Mouse (Mus musculus): ENCODE measurements around the gene Tssk4. TPM values are rescaled to one million over a fixed set of nuclear protein-coding genes. Genes with fewer than 3 reads are reported as not detected.

Tssk4 gene
- polyA plus RNA-seq, 1 experiment from 2014 or later = 1.6 TPM

DNA sequence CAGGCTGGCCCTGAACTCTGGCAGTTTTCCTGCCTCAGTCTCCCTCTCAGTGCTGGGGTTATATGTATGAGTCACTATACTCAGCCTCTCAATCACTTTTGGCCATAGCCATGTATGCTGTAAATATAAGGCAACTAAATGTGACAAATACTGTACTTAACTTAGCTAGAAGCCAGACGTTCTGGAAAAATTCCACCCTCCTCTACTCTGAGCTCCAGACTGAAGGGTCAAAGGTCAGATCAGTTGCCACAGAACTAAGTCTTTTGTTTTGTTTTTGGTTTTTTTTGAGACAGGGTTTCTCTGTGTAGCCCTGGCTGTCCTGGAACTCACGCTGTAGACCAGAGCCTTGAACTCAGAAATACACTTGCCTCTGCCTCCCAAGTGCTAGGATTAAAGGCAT lies 34.1 kb upstream of the Tssk4 start:
- no peak overlapping the region for H3K27ac ChIP-seq (ENCODE audit: low read length)
- H3K4me2 ChIP-seq (replicated peaks; ENCODE audit: low read depth, low read length) = no peak overlapping the region
- no peaks in the 10 kb centered on the region for H3K27me3 ChIP-seq (ENCODE audit: control insufficient read depth, insufficient read depth, low read length)
- H3K9ac ChIP-seq (replicated peaks; ENCODE audit: low read depth, low read length) = no peak overlapping the region
- H3K4me1 ChIP-seq (ENCODE audit: control insufficient read depth, insufficient read depth, low read length) = no peaks in the 10 kb centered on the region
- no peak for ATAC-seq (ENCODE audit: insufficient number of reproducible peaks, insufficient read depth, low FRiP score, low read depth)
- H3K4me3 ChIP-seq (ENCODE audit: low read depth, low read length) = no peak overlapping the region
- 48% methylated on average over 2 of the region's 2 CpGs for WGBS
- H3K36me3 ChIP-seq (ENCODE audit: control insufficient read depth, insufficient read depth, low read length) = no peaks in the 10 kb centered on the region
- H3K9me3 ChIP-seq (ENCODE audit: control insufficient read depth, low read depth, low read length) = no peaks in the 10 kb centered on the region

GRCm38 (mm10) chr14:55616844-55617243 lies 33.1 kb upstream of the Tssk4 start:
- Histone ChIP-seq H3K27me3 (ENCODE audit: control insufficient read depth, insufficient read depth, low read length) (no peaks in the 10 kb centered on the region), H3K9me3 (ENCODE audit: control insufficient read depth, low read depth, low read length) (no peaks in the 10 kb centered on the region), H3K36me3 (ENCODE audit: control insufficient read depth, insufficient read depth, low read length) (no peaks in the 10 kb centered on the region), H3K4me1 (ENCODE audit: control insufficient read depth, insufficient read depth, low read length) (no peaks in the 10 kb centered on the region), H3K9ac (replicated peaks; ENCODE audit: low read depth, low read length) (no peak overlapping the region), H3K4me3 (ENCODE audit: low read depth, low read length) (no peak overlapping the region), H3K27ac (ENCODE audit: low read length) (no peak overlapping the region), H3K4me2 (replicated peaks; ENCODE audit: low read depth, low read length) (no peak overlapping the region)
- WGBS = 79% methylated on average over 2 of the region's 2 CpGs
- ATAC-seq (ENCODE audit: insufficient number of reproducible peaks, insufficient read depth, low FRiP score, low read depth) = no peak

- peak; percentile 88 for ATAC-seq (ENCODE audit: insufficient number of reproducible peaks, insufficient read depth, low FRiP score, low read depth)
- 23% methylated on average over 21 of the region's 21 CpGs for WGBS
Measured at GRCm38 (mm10) chr14:55617822-55618221, 32.2 kb upstream of the Tssk4 start, which contains the start of gene Rec8. Gene Rec8, plus strand, starts transcription at chr14:55618037.

GRCm38 (mm10) chr14:55618486-55619195 lies 31.3 kb upstream of the Tssk4 start:
- WGBS = 36% methylated on average over 22 of the region's 22 CpGs
- Histone ChIP-seq H3K27ac (ENCODE audit: low read length) (no peak overlapping the region), H3K4me2 (replicated peaks; ENCODE audit: low read depth, low read length) (peak overlapping the region; percentile 39), H3K27me3 (ENCODE audit: control insufficient read depth, insufficient read depth, low read length) (no peaks in the 10 kb centered on the region), H3K9ac (replicated peaks; ENCODE audit: low read depth, low read length) (0 out of 2 replicates have a peak overlapping the region, but pooled peaks have one; percentile 18), H3K9me3 (ENCODE audit: control insufficient read depth, low read depth, low read length) (no peaks in the 10 kb centered on the region), H3K4me3 (ENCODE audit: low read depth, low read length) (peak overlapping the region; percentile 24), H3K4me1 (ENCODE audit: control insufficient read depth, insufficient read depth, low read length) (no peaks in the 10 kb centered on the region), H3K36me3 (ENCODE audit: control insufficient read depth, insufficient read depth, low read length) (no peaks in the 10 kb centered on the region; the same call in 1 of the 2 replicates)
- 0 out of 2 replicates have a peak, but pooled peaks have one; percentile 47 for ATAC-seq (ENCODE audit: insufficient number of reproducible peaks, insufficient read depth, low FRiP score, low read depth)

More at GRCm38 (mm10) chr14:55617822-55618221, 32.2 kb upstream of the Tssk4 start, which contains the start of gene Rec8:
- Histone ChIP-seq H3K4me2 (replicated peaks; ENCODE audit: low read depth, low read length) (peak within 1 kb of the TSS; percentile 39), H3K4me3 (ENCODE audit: low read depth, low read length) (peak within 1 kb of the TSS; percentile 24), H3K36me3 (ENCODE audit: control insufficient read depth, insufficient read depth, low read length) (no peaks in the 10 kb centered on the region; the same call in 1 of the 2 replicates), H3K9ac (replicated peaks; ENCODE audit: low read depth, low read length) (0 out of 2 replicates have a peak within 1 kb of the TSS, but pooled peaks have one; percentile 18), H3K27ac (ENCODE audit: low read length) (no peak within 1 kb of the TSS), H3K4me1 (ENCODE audit: control insufficient read depth, insufficient read depth, low read length) (no peaks in the 10 kb centered on the region), H3K27me3 (ENCODE audit: control insufficient read depth, insufficient read depth, low read length) (no peaks in the 10 kb centered on the region), H3K9me3 (ENCODE audit: control insufficient read depth, low read depth, low read length) (no peaks in the 10 kb centered on the region)

GRCm38 (mm10) chr14:55628077-55628827 lies 21.7 kb upstream of the Tssk4 start:
- 88% methylated on average over 27 of the region's 27 CpGs for WGBS
- no peak for ATAC-seq (ENCODE audit: insufficient number of reproducible peaks, insufficient read depth, low FRiP score, low read depth)
- Histone ChIP-seq H3K4me3 (ENCODE audit: low read depth, low read length) (no peak overlapping the region), H3K4me2 (replicated peaks; ENCODE audit: low read depth, low read length) (no peak overlapping the region), H3K9me3 (ENCODE audit: control insufficient read depth, low read depth, low read length) (no peaks in the 10 kb centered on the region), H3K27me3 (ENCODE audit: control insufficient read depth, insufficient read depth, low read length) (no peaks in the 10 kb centered on the region), H3K4me1 (ENCODE audit: control insufficient read depth, insufficient read depth, low read length) (no peaks in the 10 kb centered on the region), H3K36me3 (ENCODE audit: control insufficient read depth, insufficient read depth, low read length) (peaks cover 71% of the 10 kb centered on the region), H3K27ac (ENCODE audit: low read length) (no peak overlapping the region), H3K9ac (replicated peaks; ENCODE audit: low read depth, low read length) (no peak overlapping the region)

GRCm38 (mm10) chr14:55629312-55629711 lies 20.7 kb upstream of the Tssk4 start:
- Histone ChIP-seq H3K9me3 (ENCODE audit: control insufficient read depth, low read depth, low read length) (no peaks in the 10 kb centered on the region), H3K27ac (ENCODE audit: low read length) (no peak overlapping the region), H3K4me2 (replicated peaks; ENCODE audit: low read depth, low read length) (no peak overlapping the region), H3K36me3 (ENCODE audit: control insufficient read depth, insufficient read depth, low read length) (peaks cover 80% of the 10 kb centered on the region), H3K4me1 (ENCODE audit: control insufficient read depth, insufficient read depth, low read length) (no peaks in the 10 kb centered on the region), H3K27me3 (ENCODE audit: control insufficient read depth, insufficient read depth, low read length) (no peaks in the 10 kb centered on the region), H3K9ac (replicated peaks; ENCODE audit: low read depth, low read length) (no peak overlapping the region), H3K4me3 (ENCODE audit: low read depth, low read length) (no peak overlapping the region)
- 57% methylated on average over 5 of the region's 5 CpGs for WGBS
- no peak for ATAC-seq (ENCODE audit: insufficient number of reproducible peaks, insufficient read depth, low FRiP score, low read depth)

- peak; percentile 53; the same call in 1 of the 2 replicates for ATAC-seq (ENCODE audit: insufficient number of reproducible peaks, insufficient read depth, low FRiP score, low read depth)
- Histone ChIP-seq H3K9ac (replicated peaks; ENCODE audit: low read depth, low read length) (peak overlapping the region; percentile 39), H3K36me3 (ENCODE audit: control insufficient read depth, insufficient read depth, low read length) (peaks cover 76% of the 10 kb centered on the region), H3K4me3 (ENCODE audit: low read depth, low read length) (peak overlapping the region; percentile 58), H3K27ac (ENCODE audit: low read length) (peak overlapping the region; percentile 35; the same call in 1 of the 2 replicates), H3K4me2 (replicated peaks; ENCODE audit: low read depth, low read length) (peak overlapping the region; percentile 90), H3K9me3 (ENCODE audit: control insufficient read depth, low read depth, low read length) (no peaks in the 10 kb centered on the region), H3K27me3 (ENCODE audit: control insufficient read depth, insufficient read depth, low read length) (no peaks in the 10 kb centered on the region), H3K4me1 (ENCODE audit: control insufficient read depth, insufficient read depth, low read length) (peaks cover 5% of the 10 kb centered on the region; the same call in 1 of the 2 replicates)
- 3% methylated on average over 23 of the region's 23 CpGs for WGBS
Measured at GRCm38 (mm10) chr14:55634874-55635522, 15.0 kb upstream of the Tssk4 start.

GRCm38 (mm10) chr14:55635523-55636007 lies 14.4 kb upstream of the Tssk4 start, which contains the start of gene Ipo4:
Gene Ipo4, minus strand, starts transcription at chr14:55635957.
- ATAC-seq (ENCODE audit: insufficient number of reproducible peaks, insufficient read depth, low FRiP score, low read depth) = peak; percentile 82

More at GRCm38 (mm10) chr14:55635523-55636007, 14.4 kb upstream of the Tssk4 start, which contains the start of gene Ipo4:
- peak within 1 kb of the TSS; percentile 90 for H3K4me2 ChIP-seq (replicated peaks; ENCODE audit: low read depth, low read length)
- H3K36me3 ChIP-seq (ENCODE audit: control insufficient read depth, insufficient read depth, low read length) = peaks cover 76% of the 10 kb centered on the region
- peak within 1 kb of the TSS; percentile 58 for H3K4me3 ChIP-seq (ENCODE audit: low read depth, low read length)
- peak within 1 kb of the TSS; percentile 39 for H3K9ac ChIP-seq (replicated peaks; ENCODE audit: low read depth, low read length)
- H3K27me3 ChIP-seq (ENCODE audit: control insufficient read depth, insufficient read depth, low read length) = no peaks in the 10 kb centered on the region
- WGBS = 2% methylated on average over 33 of the region's 33 CpGs
- no peaks in the 10 kb centered on the region for H3K9me3 ChIP-seq (ENCODE audit: control insufficient read depth, low read depth, low read length)
- H3K27ac ChIP-seq (ENCODE audit: low read length) = peak within 1 kb of the TSS; percentile 35; the same call in 1 of the 2 replicates
- peaks cover 5% of the 10 kb centered on the region; the same call in 1 of the 2 replicates for H3K4me1 ChIP-seq (ENCODE audit: control insufficient read depth, insufficient read depth, low read length)
